Mouse (Mus musculus): ENCODE results near the gene Nipsnap3b.

The Nipsnap3b gene

GRCm38 (mm10) chr4:53062301-53063008, 50.8 kb downstream of the Nipsnap3b start:
- in situ Hi-C loops (cut with MboI; ENCODE audit: unreplicated experiment in 2 of 2), result no loop called here
